Mouse (Mus musculus) gastrocnemius, adult 18-20 months (tissue): ENCODE measurements around the gene Sema6c. TPM values are rescaled to one million over a fixed set of nuclear protein-coding genes. Genes with fewer than 3 reads are reported as not detected.

Experiments
- microRNA-seq: library from miRNA; unstranded; fragments of <30 nt; microRNA quantifications from one replicate; pipeline ENCODE4 v1.2.0, GENCODE M21; 2021
- total RNA-seq, 2 experiments: library from RNA; stranded (reverse); gene quantifications; 2 replicates each; pipeline ENCODE4 v1.2.3; 2021

The Sema6c gene
- total RNA-seq, 2 experiments from 2014 or later: 75.9 to 111 TPM

Small RNA genes within 50 kb of the gene (microRNA-seq; reads per million reads assigned to microRNA genes)
- not detected for gene Mir8099-1

Other genes with a start within 250 kb of the Sema6c start
- gene Selenbp1, start 227.4 kb upstream of the Sema6c start, total RNA-seq: 10 to 100 TPM; 17.5 to 23.1 TPM
- gene Rfx5, start 206.4 kb upstream of the Sema6c start, total RNA-seq: 1 to 10 TPM; 2.9 to 6.3 TPM
- 10 to 100 TPM; 16.8 to 19.0 TPM for gene Pi4kb, start 185.7 kb upstream of the Sema6c start, total RNA-seq
- 10 to 100 TPM; 13.2 to 14.9 TPM for gene Zfp687, start 145.0 kb upstream of the Sema6c start, total RNA-seq
- gene Psmd4, start 117.8 kb upstream of the Sema6c start, total RNA-seq: 100 to 1,000 TPM; 222 to 224 TPM
- 10 to 100 TPM; 21.7 to 31.8 TPM for gene Pip5k1a, start 53.5 kb upstream of the Sema6c start, total RNA-seq
- 10 to 100 TPM; 64.3 to 85.5 TPM for gene Vps72, start 49.4 kb upstream of the Sema6c start, total RNA-seq
- gene Tmod4, start 36.0 kb upstream of the Sema6c start, total RNA-seq: 100 to 1,000 TPM; 663 to 722 TPM
- gene Scnm1, start 26.4 kb upstream of the Sema6c start, total RNA-seq: 10 to 100 TPM; 34.6 to 46.5 TPM
- 1 to 10 TPM; 6.3 to 6.6 TPM for gene Lysmd1, start 26.4 kb upstream of the Sema6c start, total RNA-seq
- under 1 TPM; 0.27 to 0.55 TPM for gene Tnfaip8l2, start 18.1 kb upstream of the Sema6c start, total RNA-seq
- gene Gabpb2, start 57.5 kb downstream of the Sema6c start, total RNA-seq: 10 to 100 TPM in 1 of 2 experiments, 1 to 10 TPM in 1; 7.1 to 10.0 TPM
- gene Cdc42se1, start 68.3 kb downstream of the Sema6c start, total RNA-seq: 10 to 100 TPM; 12.4 to 17.1 TPM
- gene Mllt11, start 71.7 kb downstream of the Sema6c start, total RNA-seq: 10 to 100 TPM; 69.8 to 83.1 TPM
- gene Gm128, start 81.1 kb downstream of the Sema6c start, total RNA-seq: not detected
- gene Bnipl, start 90.7 kb downstream of the Sema6c start, total RNA-seq: not detected
- gene Mindy1, start 120.9 kb downstream of the Sema6c start, total RNA-seq: 10 to 100 TPM; 29.7 to 30.6 TPM
- gene Prune1, start 121.6 kb downstream of the Sema6c start, total RNA-seq: 10 to 100 TPM; 51.3 to 56.0 TPM
- gene Anxa9, start 146.7 kb downstream of the Sema6c start, total RNA-seq: under 1 TPM in 1 of 2 experiments, not detected in 1; 0.17 TPM
- gene Cers2, start 154.3 kb downstream of the Sema6c start, total RNA-seq: 10 to 100 TPM; 14.7 to 22.1 TPM
- 10 to 100 TPM in 1 of 2 experiments, 1 to 10 TPM in 1; 8.9 to 10.8 TPM for gene Setdb1, start 196.7 kb downstream of the Sema6c start, total RNA-seq
- under 1 TPM; 0.32 to 0.33 TPM for gene 4930558C23Rik, start 242.4 kb downstream of the Sema6c start, total RNA-seq